Mouse (Mus musculus) liver, postnatal 0 days (tissue): ENCODE measurements around the gene Sema5a. TPM values are rescaled to one million over a fixed set of nuclear protein-coding genes. Genes with fewer than 3 reads are reported as not detected.
A peak's percentile ranks its signal among the peaks of the same experiment; 100 is the strongest.

Experiments
- ATAC-seq: fragments of 200-750 bp; cut with Nextera tagmentation; 2 replicates; pipeline ENCODE4 v1.8.0; 2017; ENCODE audit warnings: mild to moderate bottlenecking, moderate library complexity
- DNase-seq: peaks from one replicate; pipeline ENCODE4 v3.0.0-alpha.2; 2016
- H3K27ac ChIP-seq: fragments of 300-500 bp; sonication (generic); 2 replicates; pipeline ENCODE4 v1.5.1; 2014; ENCODE audit warnings: antibody characterized with exemption, moderate library complexity, mild to moderate bottlenecking, low read depth
- H3K27me3 ChIP-seq: fragments of 300-500 bp; sonication (generic); 2 replicates; pipeline ENCODE4 v1.6.1; 2014; ENCODE audit warnings: low read length, control low read depth, mixed read lengths; ENCODE audit not compliant: insufficient read depth
- H3K36me3 ChIP-seq: fragments of 300-500 bp; sonication (generic); replicated peaks from 2 replicates; pipeline ENCODE4 v1.6.1; 2014; ENCODE audit warnings: mild to moderate bottlenecking, control low read depth, low read length, moderate library complexity, mixed read lengths; ENCODE audit not compliant: insufficient read depth
- H3K4me1 ChIP-seq: fragments of 300-500 bp; sonication (generic); 2 replicates; pipeline ENCODE4 v1.6.1; 2014; ENCODE audit warnings: antibody characterized with exemption, mild to moderate bottlenecking, control low read depth; ENCODE audit not compliant: insufficient read depth
- H3K4me2 ChIP-seq: fragments of 300-500 bp; sonication (generic); 2 replicates; pipeline ENCODE4 v1.6.1; 2014; ENCODE audit warnings: low read depth, mild to moderate bottlenecking, low read length, moderate library complexity, mixed read lengths
- H3K4me3 ChIP-seq: fragments of 300-500 bp; sonication (generic); 2 replicates; pipeline ENCODE4 v1.5.1; 2014; ENCODE audit warnings: low read depth, low read length
- H3K9ac ChIP-seq: fragments of 300-500 bp; sonication (generic); replicated peaks from 2 replicates; pipeline ENCODE4 v1.6.1; 2014; ENCODE audit warnings: mild to moderate bottlenecking, moderate library complexity
- H3K9me3 ChIP-seq: fragments of 300-500 bp; sonication (generic); 2 replicates; pipeline ENCODE4 v1.6.1; 2016; ENCODE audit warnings: mild to moderate bottlenecking, control low read depth, low read length, mixed read lengths
- CTCF ChIP-seq: sonication (generic); IDR thresholded peaks from 2 replicates; pipeline ENCODE4 v1.5.1; 2016; ENCODE audit warnings: antibody characterized with exemption, low read depth
- EP300 ChIP-seq: IDR thresholded peaks from 2 replicates; pipeline ENCODE4 v1.6.1; 2016; ENCODE audit warnings: antibody characterized with exemption, low read depth, mild to moderate bottlenecking
- WGBS: fragments of 180-500 bp; shearing (Covaris S2); extraction: QIAGEN DNeasy Blood & Tissue Kit; methylation state at CpG from one replicate; pipeline ENCODE4 v1.1.7; 2014; ENCODE audit not compliant: insufficient replicate concordance; 5-methylcytosine and 5-hydroxymethylcytosine counted together
- polyA plus RNA-seq: library from polyadenylated mRNA; unstranded; fragments of >200 nt; fragmentation: Nextera tagmentation; extraction: Ambion mirVana; gene quantifications from 2 replicates; pipeline ENCODE4 v1.2.1, GENCODE M21; 2015

Gene Sema5a
- polyA plus RNA-seq, 1 experiment from 2014 or later: 0.36 TPM

- no peak overlapping the region for H3K4me2 ChIP-seq
- H3K4me1 ChIP-seq: peaks cover 8% of the 10 kb centered on the region; the same call in 1 of the 2 replicates
- ATAC-seq (no peak), DNase-seq (no peak)
- no peak overlapping the region for H3K4me3 ChIP-seq
- TF ChIP-seq EP300: no peak
- TF ChIP-seq CTCF: no peak
- no peaks in the 10 kb centered on the region for H3K36me3 ChIP-seq
- H3K27ac ChIP-seq: no peak overlapping the region
- H3K9ac ChIP-seq: no peak overlapping the region
- H3K27me3 ChIP-seq: no peaks in the 10 kb centered on the region
- no peaks in the 10 kb centered on the region for H3K9me3 ChIP-seq
- 78% methylated on average over 2 of the region's 2 CpGs for WGBS
Measured at GRCm38 (mm10) chr15:32239099-32239498, 5.5 kb upstream of the Sema5a start.

DNA sequence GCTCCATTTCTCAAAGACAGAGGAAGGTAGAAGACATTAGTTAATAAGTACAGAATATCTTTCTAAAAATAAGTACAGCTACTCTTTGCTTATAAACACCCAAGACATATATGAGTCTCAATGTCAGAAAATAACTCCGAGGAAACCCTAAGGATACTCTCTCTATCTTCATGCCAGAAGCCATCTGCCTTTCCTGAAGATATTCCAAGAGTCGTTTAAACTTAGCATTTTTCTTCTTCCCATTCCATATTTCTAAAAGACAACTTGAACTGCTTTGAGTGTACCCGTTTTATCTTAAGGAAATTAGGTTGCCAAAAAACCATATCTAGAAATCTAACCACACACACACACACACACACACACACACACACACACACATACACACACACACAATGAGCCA, 4.5 kb upstream of the Sema5a start:
- 63% methylated on average over 3 of the region's 3 CpGs for WGBS
- Histone ChIP-seq H3K9me3 (no peaks in the 10 kb centered on the region), H3K4me1 (peaks cover 13% of the 10 kb centered on the region), H3K9ac (no peak overlapping the region), H3K27ac (no peak overlapping the region), H3K27me3 (0 out of 2 replicates have a peak, but pooled peaks cover 2% of the 10 kb centered on the region), H3K4me3 (no peak overlapping the region), H3K36me3 (no peaks in the 10 kb centered on the region), H3K4me2 (no peak overlapping the region)
- DNase-seq (no peak), ATAC-seq (no peak)
- TF ChIP-seq CTCF (no peak), EP300 (no peak)

- no peak overlapping the region for H3K4me3 ChIP-seq
- no peak overlapping the region for H3K4me2 ChIP-seq
- TF ChIP-seq EP300 (no peak), CTCF (no peak)
- H3K9ac ChIP-seq: no peak overlapping the region
- WGBS: 82% methylated on average over 6 of the region's 6 CpGs
- H3K27ac ChIP-seq: no peak overlapping the region
- H3K4me1 ChIP-seq: peaks cover 14% of the 10 kb centered on the region
- H3K36me3 ChIP-seq: no peaks in the 10 kb centered on the region
- no peak for DNase-seq
- H3K9me3 ChIP-seq: no peaks in the 10 kb centered on the region
- peaks cover 13% of the 10 kb centered on the region; the same call in 1 of the 2 replicates for H3K27me3 ChIP-seq
- ATAC-seq: no peak
Measured at GRCm38 (mm10) chr15:32241666-32242065, 2.9 kb upstream of the Sema5a start.

DNA sequence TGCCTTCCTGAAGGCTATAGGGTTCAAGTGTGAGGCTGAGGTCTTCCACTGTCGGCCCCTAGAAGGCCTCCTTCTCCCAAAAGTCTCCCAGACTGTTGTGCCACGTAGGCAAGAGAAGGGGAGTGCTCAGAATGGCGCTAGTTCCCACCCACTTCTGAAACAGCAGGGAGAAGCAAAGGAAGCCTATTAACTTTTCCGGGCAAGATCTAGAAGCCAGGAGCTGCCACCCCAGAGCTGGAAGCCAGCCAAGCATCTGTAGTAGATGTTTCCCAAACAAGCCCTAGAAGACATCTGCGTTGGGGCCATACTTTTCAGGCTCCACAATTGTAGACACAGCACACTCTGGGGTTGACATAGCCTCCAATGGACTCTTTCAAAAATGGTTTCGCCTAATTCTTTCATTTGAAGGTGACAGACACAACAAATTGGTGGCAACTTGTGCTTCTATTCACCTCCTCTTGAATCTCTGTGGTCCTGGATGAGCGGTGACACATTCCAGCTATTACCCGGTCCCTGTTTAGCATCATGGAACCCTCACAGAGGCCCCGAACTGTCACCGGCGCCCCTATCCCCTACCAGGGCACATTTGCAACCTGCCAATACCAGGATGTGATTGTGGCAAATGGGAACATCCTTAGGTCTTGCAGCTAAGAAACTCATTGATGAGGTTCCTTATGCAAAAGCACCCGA, 1.4 kb upstream of the Sema5a start:
- no peaks in the 10 kb centered on the region for H3K36me3 ChIP-seq
- WGBS: 61% methylated on average over 12 of the region's 12 CpGs
- ATAC-seq (no peak), DNase-seq (no peak)
- H3K9ac ChIP-seq: no peak overlapping the region
- peak overlapping the region; percentile 93 for H3K4me2 ChIP-seq
- no peaks in the 10 kb centered on the region for H3K9me3 ChIP-seq
- H3K4me1 ChIP-seq: peaks cover 14% of the 10 kb centered on the region
- H3K4me3 ChIP-seq: peak overlapping the region; percentile 61; the same call in 1 of the 2 replicates
- no peak overlapping the region for H3K27ac ChIP-seq
- H3K27me3 ChIP-seq: peaks cover 13% of the 10 kb centered on the region; the same call in 1 of the 2 replicates
- no peak for TF ChIP-seq CTCF
- no peak for TF ChIP-seq EP300

- Histone ChIP-seq H3K4me3 (peak overlapping the region; percentile 61), H3K4me1 (peaks cover 14% of the 10 kb centered on the region), H3K36me3 (no peaks in the 10 kb centered on the region), H3K27ac (peak overlapping the region; percentile 45; the same call in 1 of the 2 replicates), H3K9ac (peak overlapping the region; percentile 43), H3K27me3 (peaks cover 13% of the 10 kb centered on the region; the same call in 1 of the 2 replicates), H3K9me3 (no peaks in the 10 kb centered on the region), H3K4me2 (peak overlapping the region; percentile 93)
- TF ChIP-seq EP300 (no peak), CTCF (no peak)
- ATAC-seq (no peak), DNase-seq (no peak)
- 47% methylated on average over 7 of the region's 7 CpGs for WGBS
Measured at GRCm38 (mm10) chr15:32243824-32244223, 786 bp upstream of the Sema5a start.

DNA sequence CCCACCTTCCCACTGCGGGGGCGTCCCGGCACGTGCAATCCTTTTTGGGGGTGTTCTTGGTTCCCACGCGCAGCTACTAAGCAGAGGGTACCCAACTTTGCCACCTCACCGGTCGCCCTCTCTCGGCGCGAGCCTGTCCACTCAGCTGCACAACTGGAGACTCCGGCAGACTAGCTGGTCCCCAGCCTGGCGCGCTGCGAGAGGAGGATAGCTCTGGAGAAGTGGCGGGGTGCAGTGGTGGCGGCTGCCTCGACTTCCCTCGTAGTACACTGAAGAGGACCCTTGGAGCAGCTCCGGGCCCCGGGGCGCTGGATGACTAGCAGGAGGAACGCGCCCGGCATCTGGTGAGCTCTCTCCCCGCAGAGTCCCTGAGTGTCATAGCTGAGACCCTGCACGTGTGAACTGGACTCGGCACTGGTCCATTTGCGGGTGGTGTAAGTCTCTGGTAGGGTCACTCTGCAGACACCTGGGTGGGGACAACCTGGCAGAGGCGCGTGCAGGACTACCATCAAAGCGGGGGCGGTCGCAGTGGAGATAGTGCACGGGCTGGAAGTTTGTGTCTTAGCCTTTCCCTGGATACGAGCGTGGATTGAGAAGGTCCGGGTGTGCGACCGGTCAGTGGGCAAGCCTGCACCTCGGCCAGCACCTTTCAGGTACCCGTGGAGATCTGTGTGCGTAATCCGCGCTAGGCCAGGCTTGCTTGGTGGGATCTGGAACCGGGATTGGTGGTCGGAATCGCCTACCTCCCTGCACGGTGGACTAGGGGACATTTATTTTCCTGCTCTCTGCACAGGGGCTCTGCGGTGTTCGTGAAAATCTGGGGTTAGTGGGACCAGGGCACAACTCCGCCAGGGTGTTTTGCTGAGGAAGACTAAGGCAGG, 586 bp downstream of the Sema5a start:
- Histone ChIP-seq H3K27ac (no peak overlapping the region), H3K9me3 (no peaks in the 10 kb centered on the region), H3K4me3 (peak overlapping the region; percentile 61), H3K9ac (no peak overlapping the region), H3K27me3 (peaks cover 13% of the 10 kb centered on the region; the same call in 1 of the 2 replicates), H3K4me1 (peaks cover 14% of the 10 kb centered on the region), H3K4me2 (peak overlapping the region; percentile 93), H3K36me3 (no peaks in the 10 kb centered on the region)
- TF ChIP-seq CTCF: no peak
- no peak for TF ChIP-seq EP300
- under 1% methylated on average over 52 of the region's 52 CpGs for WGBS
- ATAC-seq: peak; percentile 42
- DNase-seq: peak; percentile 36
